Mouse (Mus musculus): ENCODE results near the gene Cd86.

The Cd86 gene

GRCm38 (mm10) chr16:36655910-36656309 is 10.0 kb downstream of the Cd86 start:
- no peak for DNase-seq (ENCODE audit: low read depth, low spot score)

- DNase-seq (ENCODE audit: low read depth, low spot score) = no peak
Measured at GRCm38 (mm10) chr16:36655199-36655598, 10.7 kb downstream of the Cd86 start.

DNA sequence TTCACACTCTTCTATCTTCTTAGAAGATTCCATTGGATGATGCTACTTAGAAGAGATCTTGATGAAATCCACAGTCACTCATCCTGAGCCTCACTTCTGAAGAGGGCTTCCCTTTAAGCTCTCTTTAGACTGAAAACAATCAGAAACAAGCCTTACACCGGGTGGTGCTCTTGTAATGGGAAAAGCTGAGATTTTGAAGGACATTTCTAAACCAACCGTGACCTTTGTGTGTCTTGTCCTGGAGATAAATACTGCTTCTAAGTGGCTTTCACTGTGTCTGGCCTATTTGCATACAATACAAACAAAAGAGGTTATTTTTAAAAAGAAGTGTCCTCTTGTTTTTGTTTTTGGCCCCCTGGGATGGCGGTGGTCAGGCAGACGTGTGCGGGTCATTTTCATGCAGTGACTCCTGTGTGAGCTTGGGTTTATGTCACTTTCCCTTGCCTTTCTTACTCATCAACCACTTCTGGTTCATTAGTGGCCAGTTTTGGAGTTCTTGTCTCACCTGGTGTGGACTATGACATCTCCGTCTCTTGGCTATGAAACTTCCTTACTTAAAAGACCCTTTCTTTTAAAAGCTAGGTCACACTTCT is 14.6 kb downstream of the Cd86 start:
- no peak for DNase-seq (ENCODE audit: low read depth, low spot score)

- no peak for DNase-seq (ENCODE audit: low read depth, low spot score)
Measured at GRCm38 (mm10) chr16:36650511-36650910, 15.4 kb downstream of the Cd86 start.

- DNase-seq (ENCODE audit: low read depth, low spot score) = no peak
Measured at GRCm38 (mm10) chr16:36649304-36649703, 16.6 kb downstream of the Cd86 start.

- no peak for DNase-seq (ENCODE audit: low read depth, low spot score)
Measured at GRCm38 (mm10) chr16:36645124-36645523, 20.8 kb downstream of the Cd86 start.

GRCm38 (mm10) chr16:36642696-36643046 is 23.2 kb downstream of the Cd86 start:
- DNase-seq (ENCODE audit: low read depth, low spot score) = no peak

DNA sequence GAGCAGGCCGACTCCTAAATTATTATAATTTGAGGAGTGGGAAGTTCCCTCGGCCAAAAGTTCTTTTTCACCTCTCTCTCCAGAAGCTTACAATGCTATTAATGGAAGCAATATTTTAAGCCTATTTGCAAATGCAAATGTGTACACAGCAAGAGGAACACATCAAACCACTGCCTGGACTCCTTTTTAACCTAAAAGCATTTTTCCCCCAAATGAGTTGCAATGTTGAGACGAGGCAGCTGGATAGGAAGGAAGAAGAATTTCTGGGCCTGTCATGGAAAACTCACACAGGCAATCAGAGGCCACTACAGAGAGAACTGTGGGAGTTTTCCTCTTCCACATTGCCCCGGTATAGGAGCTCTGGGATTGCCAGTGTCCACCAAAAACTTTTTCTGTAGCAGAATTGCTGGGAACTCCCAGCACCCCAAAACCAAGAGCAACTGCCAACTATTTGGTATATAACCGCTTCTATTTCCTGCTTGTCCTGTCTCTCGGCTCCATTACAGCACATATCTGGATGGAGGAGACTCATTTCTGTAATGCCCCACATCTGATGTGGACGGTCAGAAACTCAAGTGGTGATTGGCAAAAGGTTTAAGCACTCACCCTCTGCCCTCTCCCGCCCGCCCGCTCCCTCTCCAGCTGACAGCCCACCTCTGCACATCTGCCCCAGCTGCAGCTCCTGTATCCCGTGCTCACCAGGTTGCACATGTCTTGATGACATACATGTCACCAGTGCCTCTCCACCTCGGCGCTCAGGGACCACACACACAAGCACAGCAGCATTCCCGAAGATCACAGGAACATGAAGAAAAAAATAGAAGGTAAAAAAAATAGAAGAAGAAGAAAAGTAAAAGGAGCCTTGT is 23.8 kb downstream of the Cd86 start:
- DNase-seq (ENCODE audit: low read depth, low spot score) = no peak

- DNase-seq (ENCODE audit: low read depth, low spot score) = no peak
Measured at GRCm38 (mm10) chr16:36640993-36641392, 24.9 kb downstream of the Cd86 start.

- no peak for DNase-seq (ENCODE audit: low read depth, low spot score)
Measured at GRCm38 (mm10) chr16:36639812-36640504, 25.9 kb downstream of the Cd86 start.

DNA sequence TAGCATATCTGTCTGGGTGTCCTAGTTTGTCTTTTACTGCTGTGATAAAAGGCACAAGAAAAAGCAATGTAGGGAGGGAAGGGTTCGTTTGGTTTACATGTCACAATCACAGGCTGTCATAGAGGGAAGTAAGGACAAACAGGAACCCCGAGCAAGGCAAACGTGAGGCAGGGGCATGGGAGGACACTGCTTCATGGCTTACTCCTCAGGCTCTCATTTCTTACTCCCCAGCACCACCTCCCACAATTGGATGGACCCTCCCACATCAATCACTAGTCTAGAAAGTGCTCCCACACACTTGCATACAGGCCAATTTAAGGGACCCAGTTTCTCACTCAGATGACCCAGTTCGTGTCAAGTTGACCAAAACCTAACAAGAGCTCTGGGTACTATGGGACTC is 29.1 kb downstream of the Cd86 start:
- no peak for DNase-seq (ENCODE audit: low read depth, low spot score)

DNA sequence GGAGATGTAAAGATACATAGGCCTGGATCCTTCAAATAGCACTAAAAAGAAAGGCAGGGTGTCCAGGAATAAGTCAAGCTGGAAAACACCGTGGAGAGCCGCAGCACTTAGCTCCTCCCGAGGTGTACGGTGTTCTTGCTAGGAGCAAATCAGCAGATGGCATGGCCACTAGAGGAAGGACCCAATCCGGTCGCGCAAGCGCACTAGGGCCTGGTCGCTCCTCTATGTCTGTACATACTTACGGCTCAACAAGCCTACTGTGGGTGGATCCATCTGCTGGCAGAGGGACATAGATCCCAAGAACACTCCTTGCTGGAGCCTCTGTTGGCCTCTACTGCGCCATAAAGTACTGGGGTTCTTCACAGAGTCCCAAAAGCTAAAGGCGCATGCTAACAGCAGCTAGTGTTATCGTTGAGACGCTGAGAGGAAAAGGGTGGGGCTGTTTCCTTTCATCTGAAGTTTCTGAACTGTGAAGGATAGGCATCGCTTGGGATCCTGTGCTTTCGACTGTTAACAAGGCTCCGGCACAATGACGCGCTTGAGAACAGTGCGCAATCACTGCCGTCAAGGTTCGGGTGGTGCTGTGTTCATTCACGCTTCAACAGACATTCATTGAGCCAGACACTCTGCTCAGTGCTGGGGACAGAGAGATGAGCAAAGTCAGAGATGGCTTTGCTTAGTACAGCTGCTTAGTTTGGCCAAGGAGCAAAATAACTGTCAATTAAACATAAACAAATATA is 30.7 kb downstream of the Cd86 start:
- no peak for DNase-seq (ENCODE audit: low read depth, low spot score)

DNA sequence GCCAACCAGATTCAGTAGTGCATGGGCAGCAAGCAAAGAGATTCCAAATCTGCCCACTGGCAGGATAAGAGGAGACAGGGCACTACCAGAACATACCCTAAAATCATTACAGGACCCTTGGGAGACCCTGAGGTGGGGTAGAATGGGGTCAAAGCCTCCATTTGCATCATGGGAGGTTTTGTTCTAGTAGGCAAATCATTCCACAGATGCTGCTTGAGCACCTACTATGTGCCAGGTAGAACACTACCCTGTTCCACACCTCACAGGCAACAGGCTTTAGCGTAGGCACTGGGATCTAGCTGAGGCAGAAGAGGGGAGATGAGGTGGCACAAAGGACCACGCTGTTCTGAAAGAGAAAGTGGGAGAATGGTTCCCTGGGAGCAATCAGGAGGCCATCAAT is 31.5 kb downstream of the Cd86 start:
- DNase-seq (ENCODE audit: low read depth, low spot score) = no peak

DNA sequence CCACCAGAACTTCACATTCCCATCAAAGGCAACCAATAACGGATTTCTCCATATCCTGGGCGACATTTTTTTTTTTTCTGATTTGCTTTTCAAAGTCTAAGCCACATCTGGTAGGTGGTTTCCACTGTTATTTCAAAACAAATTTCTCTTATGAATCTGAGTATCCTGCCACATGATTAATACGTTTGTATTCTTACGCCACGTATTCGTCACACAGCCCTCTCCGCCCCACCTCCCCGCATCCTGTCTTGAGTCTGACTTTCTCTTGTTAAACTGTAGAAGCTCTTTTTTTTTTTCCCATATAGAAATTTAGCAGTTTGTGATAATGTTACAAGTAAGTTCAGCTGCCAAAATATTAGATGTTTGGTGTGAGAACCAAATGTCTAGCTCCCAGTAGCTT is 33.7 kb downstream of the Cd86 start:
- no peak for DNase-seq (ENCODE audit: low read depth, low spot score)

DNA sequence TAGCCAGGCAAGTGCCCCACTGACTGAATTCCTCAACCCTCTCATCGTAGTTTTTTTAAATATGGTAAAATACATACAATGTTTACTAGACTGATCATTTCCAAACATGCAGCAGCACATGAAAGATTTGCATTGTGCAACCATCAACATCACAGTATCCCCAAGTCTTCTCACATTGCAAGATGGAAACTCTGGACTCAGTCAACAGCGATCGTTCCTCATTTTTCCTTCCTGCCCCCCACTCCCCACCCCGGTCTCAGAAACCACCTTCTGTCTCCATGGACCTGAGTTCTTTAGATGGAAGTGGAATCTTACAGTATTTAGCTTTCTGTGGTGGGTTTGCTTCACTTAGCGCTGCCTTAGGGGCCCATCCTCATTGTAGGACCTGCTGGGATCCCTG is 34.3 kb downstream of the Cd86 start:
- DNase-seq (ENCODE audit: low read depth, low spot score) = no peak

DNA sequence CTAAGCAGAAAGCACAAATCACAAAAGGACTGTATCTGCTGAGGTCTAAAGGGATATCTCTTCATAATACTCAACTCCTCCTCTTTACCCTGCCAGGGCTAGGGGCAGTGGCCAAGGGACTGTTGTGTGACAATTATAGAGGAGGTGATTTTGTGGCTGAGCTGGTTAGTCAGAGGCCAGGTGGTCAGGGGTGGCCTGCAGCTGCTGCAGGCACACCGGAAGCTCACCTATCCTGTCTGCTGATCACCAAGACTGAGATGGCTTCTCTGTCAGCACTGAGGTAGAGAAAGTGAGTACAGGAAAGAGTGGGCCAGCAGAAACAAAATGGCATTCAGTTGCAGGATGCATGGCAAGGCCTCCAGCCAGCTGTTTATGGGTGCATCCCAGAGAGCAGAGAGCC is 38.1 kb downstream of the Cd86 start:
- DNase-seq (ENCODE audit: low read depth, low spot score) = no peak

- peak; percentile 16 for DNase-seq (ENCODE audit: low read depth, low spot score)
Measured at GRCm38 (mm10) chr16:36626567-36627197, 39.2 kb downstream of the Cd86 start.

- DNase-seq (ENCODE audit: low read depth, low spot score) = no peak
Measured at GRCm38 (mm10) chr16:36625909-36626308, 40.0 kb downstream of the Cd86 start.

GRCm38 (mm10) chr16:36622320-36622719 is 43.6 kb downstream of the Cd86 start:
- no peak for DNase-seq (ENCODE audit: low read depth, low spot score)

- no peak for DNase-seq (ENCODE audit: low read depth, low spot score)
Measured at GRCm38 (mm10) chr16:36621108-36621507, 44.8 kb downstream of the Cd86 start.

GRCm38 (mm10) chr16:36613701-36614100 is 52.2 kb downstream of the Cd86 start:
- DNase-seq (ENCODE audit: low read depth, low spot score) = no peak

DNA sequence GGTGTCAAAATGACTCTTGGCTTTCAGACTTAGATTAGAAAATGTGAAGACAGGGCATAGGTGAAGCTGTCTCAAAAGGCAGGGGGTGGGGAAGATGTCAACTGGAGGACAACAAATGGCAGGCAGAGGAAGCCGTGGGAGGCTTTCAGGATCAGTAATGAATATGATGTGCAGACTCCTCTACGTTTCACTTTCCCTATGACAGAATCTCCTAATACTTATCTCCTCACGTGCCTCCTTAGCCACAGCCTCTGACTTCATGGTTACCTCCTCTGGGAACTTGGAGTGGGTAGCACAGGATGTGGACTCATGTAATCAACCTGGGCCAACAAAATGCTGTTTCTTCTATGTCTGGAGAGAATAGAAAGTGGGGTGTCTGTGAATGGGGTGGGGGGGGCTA is 63.2 kb downstream of the Cd86 start:
- DNase-seq (ENCODE audit: low read depth, low spot score) = no peak

Data from skeletal muscle tissue, adult 2 months (tissue).